Mouse (Mus musculus) ES-E14 (cell line): Measurements from ENCODE around the gene Slc25a39. TPM values are rescaled to one million over a fixed set of nuclear protein-coding genes. Genes with fewer than 3 reads are reported as not detected.

Source experiments
- DNase-seq: peaks from one replicate; pipeline ENCODE4 v3.0.0-alpha.2; 2013; ENCODE audit warnings: low read depth, low spot score
- H3K27ac ChIP-seq: 2 replicates; pipeline ENCODE4 v1.5.1; 2012; ENCODE audit warnings: low read depth, mild to moderate bottlenecking, low read length, moderate library complexity, mixed read lengths; ENCODE audit not compliant: poor library complexity, insufficient read depth, severe bottlenecking
- H3K36me3 ChIP-seq: 2 replicates; pipeline ENCODE4 v1.6.1; 2012; ENCODE audit warnings: mild to moderate bottlenecking, low read length, moderate library complexity, mixed read lengths; ENCODE audit not compliant: control insufficient read depth, poor library complexity, insufficient read depth, severe bottlenecking
- H3K4me1 ChIP-seq, 2 experiments: fragments of 150-350 bp in 1 of 2; sonication (generic) in 1 of 2; 2 replicates each; pipeline ENCODE4 v1.6.1; 2012; ENCODE audit warnings: low read length in 2 of 2, mild to moderate bottlenecking in 1 of 2, mixed read lengths in 1 of 2; ENCODE audit not compliant: control insufficient read depth in 2 of 2, insufficient read depth in 2 of 2, poor library complexity in 1 of 2
- H3K4me3 ChIP-seq, 2 experiments: fragments of 150-350 bp in 1 of 2; sonication (generic) in 1 of 2; 2 replicates each; pipeline ENCODE4 v1.5.1; 2012; ENCODE audit warnings: low read length in 2 of 2, low read depth in 1 of 2, mild to moderate bottlenecking in 1 of 2, mixed read lengths in 1 of 2; ENCODE audit not compliant: insufficient read depth in 1 of 2, poor library complexity in 1 of 2, severe bottlenecking in 1 of 2
- H3K9ac ChIP-seq: 2 replicates; pipeline ENCODE4 v1.6.1; 2012; ENCODE audit warnings: low read depth, mild to moderate bottlenecking, low read length, mixed read lengths; ENCODE audit not compliant: poor library complexity, insufficient read depth, severe bottlenecking
- H3K9me3 ChIP-seq: fragments of 150-350 bp; sonication (generic); 2 replicates; pipeline ENCODE4 v1.6.1; 2012; ENCODE audit warnings: low read depth, mild to moderate bottlenecking, low read length; ENCODE audit not compliant: control insufficient read depth, insufficient read depth
- CHD2 ChIP-seq: IDR thresholded peaks from 2 replicates; pipeline ENCODE4 v1.6.1; 2014; ENCODE audit warnings: mild to moderate bottlenecking, low read depth, low read length, inconsistent platforms
- HCFC1 ChIP-seq: IDR thresholded peaks from 2 replicates; pipeline ENCODE4 v1.6.1; 2012; ENCODE audit warnings: low read length, inconsistent platforms, borderline replicate concordance; ENCODE audit not compliant: insufficient read depth
- MAFK ChIP-seq: IDR thresholded peaks from 2 replicates; pipeline ENCODE4 v1.6.1; 2014; ENCODE audit warnings: mild to moderate bottlenecking, low read depth, low read length, inconsistent platforms; ENCODE audit not compliant: insufficient read depth
- ZC3H11A ChIP-seq: IDR thresholded peaks from 2 replicates; pipeline ENCODE4 v1.6.1; 2012; ENCODE audit warnings: low read depth, mild to moderate bottlenecking, inconsistent platforms, low read length, borderline replicate concordance
- ZNF384 ChIP-seq: IDR thresholded peaks from 2 replicates; pipeline ENCODE4 v1.6.1; 2012; ENCODE audit warnings: low read depth, low read length, inconsistent platforms
- in situ Hi-C, 2 experiments: fragments of 600-800 bp; cut with MboI; formaldehyde crosslinking; loops; one replicate each; pipeline ENCODE4 v1.15.1; 2025; ENCODE audit warnings: low sequenced_read_pairs in 2 of 2, inconsistent platforms in 1 of 2; ENCODE audit not compliant: unreplicated experiment in 2 of 2
- total RNA-seq: library from RNA; depleted of rRNA; stranded (reverse); fragments of 300-350 nt; gene quantifications from 2 replicates; pipeline ENCODE4 v1.2.3, GENCODE M21; 2012

The Slc25a39 gene
- total RNA-seq, 1 experiment, result 152 TPM

DNA sequence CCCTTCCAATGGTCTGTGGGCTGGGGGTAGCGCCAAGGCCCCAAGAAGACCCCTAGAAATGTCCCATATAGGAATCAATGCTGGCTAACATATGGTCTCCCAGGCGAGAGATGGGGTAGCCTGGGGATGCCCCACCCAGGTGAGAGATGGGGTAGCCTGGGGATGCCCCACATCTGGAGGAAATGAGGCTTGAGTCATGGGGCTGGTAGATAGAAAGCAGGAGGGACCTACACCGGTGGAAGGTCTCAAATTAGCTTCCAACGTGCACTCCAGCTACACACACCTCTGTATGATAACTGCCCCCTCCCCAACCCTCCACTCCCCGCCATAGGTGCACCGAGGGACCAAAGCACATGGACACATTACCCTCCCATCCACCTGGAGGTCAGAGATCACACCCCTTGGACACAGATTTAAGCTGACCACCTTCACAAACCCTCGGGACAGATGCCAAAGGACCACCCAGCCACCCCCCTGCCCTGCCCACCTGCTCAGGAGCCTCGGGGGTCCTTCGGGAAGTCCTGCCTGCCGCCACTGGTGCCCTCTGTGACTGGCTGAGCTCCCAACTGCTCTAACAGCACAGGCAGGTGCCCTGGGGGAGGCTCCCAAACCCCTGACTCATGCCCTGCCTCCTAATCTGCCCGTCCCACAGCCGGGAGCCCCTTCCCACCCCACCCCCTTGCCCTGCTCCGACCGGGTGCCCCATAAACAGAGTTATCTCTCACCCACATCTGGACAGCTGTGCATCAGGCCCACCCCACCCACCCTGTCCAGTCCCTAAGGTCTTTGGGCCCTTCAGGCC, 43.0 kb downstream of the Slc25a39 start:
- in situ Hi-C loops, result no loop called here
- Histone ChIP-seq H3K9me3 (no peaks in the 10 kb centered on the region), H3K36me3 (no peaks in the 10 kb centered on the region), H3K9ac (no peak overlapping the region), H3K4me1 (peaks cover 0 to 1% of the 10 kb centered on the region in 2 experiments; a peak in 1 of 4 replicates), H3K27ac (no peak overlapping the region), H3K4me3 (no peak overlapping the region)
- DNase-seq, result no peak
- TF ChIP-seq ZNF384, result no peak
- TF ChIP-seq ZC3H11A, result no peak
- TF ChIP-seq CHD2, result no peak
- no peak for TF ChIP-seq MAFK
- no peak for TF ChIP-seq HCFC1

DNA sequence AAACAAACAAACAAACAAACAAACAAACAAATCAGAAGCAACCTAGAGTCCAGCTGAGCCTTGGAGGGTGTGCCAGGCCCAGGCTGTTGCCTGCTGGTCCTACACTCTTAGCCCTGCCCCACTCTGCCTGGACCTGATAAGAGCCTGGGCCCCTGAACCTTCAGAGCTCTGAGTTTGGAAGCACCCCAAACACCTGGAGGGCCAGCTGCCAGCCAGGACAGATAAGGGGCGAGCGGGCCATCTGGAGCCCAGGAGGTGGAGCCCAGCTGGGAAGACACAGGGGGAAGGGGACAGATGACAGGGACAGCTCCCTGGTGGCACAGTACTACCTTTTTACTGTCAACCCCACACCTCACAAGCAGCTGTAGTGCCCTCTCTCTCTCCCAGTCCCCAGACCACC, 44.1 kb downstream of the Slc25a39 start:
- no peak for TF ChIP-seq HCFC1
- no peak for TF ChIP-seq CHD2
- no peak for TF ChIP-seq ZC3H11A
- TF ChIP-seq ZNF384, result no peak
- no peak for TF ChIP-seq MAFK
- in situ Hi-C loops, result no loop called here
- H3K9ac ChIP-seq, result no peak overlapping the region
- no peaks in the 10 kb centered on the region for H3K36me3 ChIP-seq
- H3K27ac ChIP-seq, result no peak overlapping the region
- no peaks in the 10 kb centered on the region for H3K9me3 ChIP-seq
- peaks cover 0 to 1% of the 10 kb centered on the region in 2 experiments; a peak in 1 of 4 replicates for H3K4me1 ChIP-seq
- H3K4me3 ChIP-seq, result no peak overlapping the region
- DNase-seq, result no peak

DNA sequence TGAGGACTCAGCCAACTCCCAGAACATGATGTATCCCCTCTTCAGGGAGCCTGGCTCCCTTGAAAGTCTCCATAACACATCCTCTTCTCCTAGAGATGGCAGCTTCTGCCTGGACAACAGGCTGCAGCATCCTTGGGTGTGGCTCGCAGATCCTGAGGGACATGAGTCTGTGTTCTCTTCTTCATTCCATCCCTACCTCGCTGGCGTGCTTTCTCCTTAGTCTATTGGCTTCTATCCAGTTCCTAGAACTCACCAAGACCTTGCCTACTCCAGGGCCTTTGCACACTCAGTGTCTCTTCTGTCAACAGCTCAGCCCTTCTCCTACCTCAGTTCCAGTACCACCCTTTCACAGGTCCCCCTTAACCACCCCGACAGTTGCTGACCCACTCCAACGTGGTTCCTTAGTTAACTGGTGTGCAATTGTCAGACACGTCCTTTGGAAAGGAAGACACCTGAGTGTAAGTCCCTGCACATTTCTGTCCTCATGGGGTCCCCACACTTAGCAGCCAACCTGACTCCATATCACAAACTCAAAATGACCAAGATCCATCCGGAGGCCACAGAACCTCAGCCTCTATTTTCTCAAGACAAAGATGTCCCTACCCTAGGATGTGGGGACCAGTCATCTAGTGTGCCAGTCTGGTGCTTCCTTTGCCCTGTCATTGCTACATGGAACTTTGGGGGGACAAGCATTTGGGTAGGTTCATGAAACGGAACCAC, 45.8 kb downstream of the Slc25a39 start:
- no peak for DNase-seq
- Histone ChIP-seq H3K27ac (no peak overlapping the region), H3K9me3 (no peaks in the 10 kb centered on the region), H3K4me1 (peaks cover 0 to 4% of the 10 kb centered on the region in 2 experiments; a peak in 1 of 4 replicates), H3K36me3 (no peaks in the 10 kb centered on the region), H3K9ac (no peak overlapping the region), H3K4me3 (no peak overlapping the region)
- in situ Hi-C loops, result no loop called here
- TF ChIP-seq CHD2, result no peak
- no peak for TF ChIP-seq ZNF384
- TF ChIP-seq MAFK, result no peak
- TF ChIP-seq ZC3H11A, result no peak
- no peak for TF ChIP-seq HCFC1

DNA sequence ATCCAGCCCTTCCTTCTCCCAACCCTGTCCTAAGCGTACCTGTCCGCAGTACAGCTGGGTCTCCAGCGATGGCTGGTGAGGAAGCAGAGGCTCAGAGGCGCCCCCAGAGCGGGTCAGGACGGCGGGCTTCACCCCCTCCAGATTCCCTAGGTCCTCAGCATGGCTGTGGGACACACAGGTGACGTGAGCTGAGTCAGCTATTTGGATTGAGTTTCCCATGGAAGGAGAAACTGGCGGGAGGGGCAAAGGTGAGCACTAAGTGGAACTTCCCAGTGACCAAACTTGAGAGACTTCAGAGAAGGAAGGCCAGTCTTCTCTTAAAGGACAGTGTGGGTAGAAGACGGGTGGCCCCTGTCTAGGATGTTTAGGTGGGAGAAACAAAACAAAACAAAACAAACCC, 49.4 kb downstream of the Slc25a39 start:
- TF ChIP-seq HCFC1 (no peak), CHD2 (no peak), ZC3H11A (no peak), ZNF384 (no peak), MAFK (peak; percentile 75)
- peaks cover 2 to 4% of the 10 kb centered on the region in 2 experiments; a peak in 1 of 4 replicates for H3K4me1 ChIP-seq
- H3K9ac ChIP-seq, result no peak overlapping the region
- no peaks in the 10 kb centered on the region for H3K36me3 ChIP-seq
- in situ Hi-C loops, result no loop called here
- no peak overlapping the region for H3K27ac ChIP-seq
- H3K9me3 ChIP-seq, result no peaks in the 10 kb centered on the region
- DNase-seq, result no peak
- no peak overlapping the region for H3K4me3 ChIP-seq
